Mouse (Mus musculus): ENCODE data around the gene Olfr922.

GRCm38 (mm10) chr9:38854760-38855159 lies 40.3 kb downstream of the Olfr922 start, which contains the start of gene Olfr26:
- TF ChIP-seq CTCF (IDR thresholded peaks at IDR 0.05; ENCODE audit: extremely low read depth, insufficient read depth, low read length) (no peak), POLR2A (IDR thresholded peaks at IDR 0.05; ENCODE audit: extremely low read depth, insufficient read depth, low read length) (no peak)

All from cortical plate, adult 2 months (tissue).